Mouse (Mus musculus) layer of hippocampus, adult 11-12 months (tissue): Measurements from ENCODE around the gene Setd4.

Source experiments
- DNase-seq: peaks from one replicate; pipeline ENCODE4 v3.0.0; 2022; ENCODE audit warnings: low spot score

The Setd4 gene

DNA sequence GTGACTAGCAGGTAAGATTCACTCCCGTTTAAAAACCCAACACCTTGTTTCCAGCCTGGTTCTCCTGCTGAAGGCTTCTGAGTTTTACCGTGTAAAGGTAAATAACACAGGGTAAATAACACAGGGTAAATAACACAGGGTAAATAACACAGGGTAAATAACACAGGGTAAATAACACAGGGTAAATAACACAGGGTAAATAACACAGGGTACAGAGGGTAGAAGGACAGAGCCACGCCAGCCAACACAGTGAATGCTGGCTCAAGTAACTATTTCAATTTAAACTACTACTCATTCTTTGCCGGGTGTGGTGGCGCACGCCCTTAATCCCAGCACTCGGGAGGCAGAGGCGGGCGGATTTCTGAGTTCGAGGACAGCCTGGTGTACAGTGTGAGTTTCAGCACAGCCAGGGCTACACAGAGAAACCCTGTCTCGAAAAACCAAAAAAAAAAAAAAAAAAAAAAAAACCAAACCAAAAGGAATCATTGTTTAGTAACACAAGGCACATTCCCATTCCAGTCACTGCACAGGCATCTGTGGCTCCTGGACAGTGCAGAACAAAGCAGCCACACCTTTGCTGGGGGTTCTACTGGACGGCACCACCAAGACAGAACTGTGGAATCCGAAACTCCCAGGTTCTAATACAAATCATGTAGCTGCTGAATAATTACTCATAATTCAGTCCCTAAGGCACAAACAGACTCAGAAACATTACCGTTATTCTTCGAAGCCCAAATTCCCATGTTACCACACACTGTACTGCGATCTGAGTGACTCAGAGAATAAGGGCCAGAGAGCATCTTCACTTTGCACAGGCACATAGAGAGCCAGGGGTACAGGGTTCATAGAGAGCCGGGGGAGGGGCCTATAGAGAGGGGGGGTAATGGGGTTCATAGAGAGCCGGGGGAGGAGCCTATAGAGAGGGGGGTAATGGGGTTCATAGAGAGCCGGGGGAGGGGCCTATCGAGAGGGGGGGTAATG lies 12.1 kb downstream of the Setd4 start:
- DNase-seq: no peak

DNA sequence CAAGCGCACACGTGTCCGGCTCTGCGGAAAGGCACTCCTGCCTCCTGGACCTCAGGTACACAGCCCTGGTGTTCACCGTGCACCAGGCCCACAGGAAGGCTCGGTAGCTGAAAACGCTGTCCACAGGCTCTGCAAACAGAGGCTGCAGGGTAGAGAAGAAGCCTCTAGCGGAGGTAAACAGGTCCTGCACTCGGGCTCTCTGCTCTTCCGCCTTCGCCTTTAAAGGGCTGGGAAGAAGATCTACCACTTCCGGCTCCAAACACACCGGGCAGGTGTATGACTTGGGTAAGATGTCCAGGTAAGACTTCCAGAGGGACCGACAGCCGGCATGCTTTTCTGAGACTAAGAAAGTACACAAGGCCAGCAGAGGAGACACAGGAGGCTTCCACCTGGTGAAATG lies 12.9 kb downstream of the Setd4 start:
- DNase-seq: no peak

DNA sequence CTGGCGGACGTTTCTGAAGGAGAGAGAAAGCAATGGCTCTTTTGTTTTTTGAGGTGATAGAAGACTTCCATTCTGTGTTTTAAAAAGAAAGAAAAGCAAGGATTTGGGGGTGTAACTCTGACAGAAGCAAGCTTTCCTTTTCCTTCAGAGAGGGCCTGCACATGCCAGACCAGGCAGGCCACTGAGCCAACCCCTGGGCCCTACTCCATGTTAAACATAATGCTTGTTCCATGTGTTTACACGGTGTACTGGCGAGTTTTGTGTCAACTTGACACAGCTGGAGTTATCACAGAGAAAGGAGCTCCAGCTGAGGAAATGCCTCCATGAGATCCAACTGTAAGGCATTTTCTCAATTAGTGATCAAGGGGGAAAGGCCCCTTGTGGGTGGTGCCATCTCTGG lies 15.6 kb downstream of the Setd4 start:
- DNase-seq: no peak

DNA sequence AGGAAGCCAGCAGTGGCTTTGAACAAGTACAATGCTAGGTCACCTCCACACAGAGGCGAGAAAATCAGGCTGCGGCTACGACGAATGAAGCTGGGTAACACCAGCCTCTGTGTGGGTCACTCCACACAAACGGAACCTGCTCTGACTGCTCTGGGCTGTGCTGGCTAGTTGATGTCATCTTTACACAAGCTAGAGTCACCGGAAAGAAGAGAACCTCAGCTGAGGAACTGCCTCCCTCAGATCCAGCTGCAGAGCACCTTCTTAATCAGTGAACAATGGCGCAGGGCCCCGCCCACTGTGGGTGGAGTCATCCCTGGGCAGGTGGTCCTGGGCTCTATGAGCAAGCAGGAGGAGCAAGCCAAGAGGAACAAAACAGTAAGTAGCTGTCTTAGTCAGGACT lies 17.5 kb downstream of the Setd4 start:
- DNase-seq: no peak

DNA sequence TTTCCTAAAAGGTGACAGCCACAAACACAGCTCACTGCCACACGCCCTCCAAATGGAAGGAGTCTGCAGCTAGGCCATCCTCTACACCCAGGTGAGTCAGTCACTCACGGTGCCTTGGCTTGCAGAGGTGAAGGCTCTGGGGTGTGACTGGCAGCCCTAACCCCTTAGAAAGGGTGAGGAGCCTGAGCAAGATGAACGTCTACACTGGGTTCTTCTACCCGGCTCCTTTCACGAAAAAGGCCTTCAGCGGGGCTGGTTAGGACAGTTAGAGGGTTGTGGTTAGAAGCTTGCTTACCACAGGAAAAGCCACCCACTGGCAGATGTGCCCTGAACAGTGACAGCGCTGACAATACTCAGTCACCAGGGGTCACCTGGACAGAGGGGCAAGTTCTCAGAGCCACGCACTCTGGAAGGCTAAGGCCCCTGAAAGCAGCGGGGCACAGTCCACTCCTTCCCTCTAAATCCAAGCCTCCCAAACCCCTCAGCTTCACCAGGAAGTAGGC lies 18.1 kb downstream of the Setd4 start:
- DNase-seq: no peak

DNA sequence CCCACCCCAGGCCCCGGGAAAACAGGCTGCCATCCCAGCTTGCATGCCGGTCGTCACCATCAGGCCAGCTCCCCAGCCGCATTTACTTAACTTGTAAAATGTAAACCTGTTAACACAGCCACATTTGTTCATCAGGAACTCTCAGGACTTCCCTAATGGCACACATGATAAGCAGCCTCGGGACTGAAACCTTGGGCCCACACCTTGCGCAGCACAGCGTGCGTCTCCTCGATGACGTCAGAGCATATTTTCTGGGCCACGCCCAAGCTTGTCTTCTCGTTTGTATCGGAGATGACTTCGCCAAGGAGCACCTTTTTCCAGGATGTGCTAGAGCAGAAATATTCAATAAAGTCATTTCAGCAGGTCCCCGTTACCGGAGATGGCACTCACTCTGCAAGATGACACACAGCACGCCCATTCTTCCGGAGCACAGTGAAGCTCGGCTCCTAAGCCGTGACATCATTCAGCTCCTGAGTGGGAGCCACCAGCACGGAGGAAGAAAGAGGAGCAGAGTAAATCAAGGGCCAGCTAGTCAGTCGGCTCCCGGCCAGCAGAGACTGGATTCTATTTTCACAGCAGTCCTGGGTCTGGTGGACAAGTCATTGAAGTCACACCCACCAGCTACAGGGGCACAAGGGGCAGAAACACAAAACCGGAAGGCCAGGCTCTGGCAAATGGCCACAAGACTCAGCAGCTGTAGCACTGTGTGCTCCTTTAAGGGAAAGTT lies 18.7 kb downstream of the Setd4 start:
- DNase-seq: no peak

DNA sequence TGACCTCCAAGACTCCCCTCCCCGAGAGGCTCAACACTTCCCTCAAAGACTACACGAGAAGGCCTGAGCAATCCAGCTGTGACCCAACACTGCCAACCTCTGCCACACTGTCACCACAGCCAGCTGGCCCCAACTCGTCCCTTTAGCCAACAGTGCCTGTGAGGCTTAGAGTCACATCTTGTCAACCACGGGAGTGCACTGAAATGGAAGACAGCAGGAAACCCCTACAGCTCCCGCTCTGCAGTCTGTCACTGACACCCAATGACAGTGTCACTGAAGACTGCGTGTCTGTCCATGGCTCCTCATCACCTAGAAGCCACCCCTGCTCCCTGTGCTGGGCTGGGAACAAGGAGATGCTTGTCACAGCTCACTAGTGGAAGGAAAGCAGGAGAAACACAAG lies 22.7 kb downstream of the Setd4 start:
- no peak for DNase-seq

DNA sequence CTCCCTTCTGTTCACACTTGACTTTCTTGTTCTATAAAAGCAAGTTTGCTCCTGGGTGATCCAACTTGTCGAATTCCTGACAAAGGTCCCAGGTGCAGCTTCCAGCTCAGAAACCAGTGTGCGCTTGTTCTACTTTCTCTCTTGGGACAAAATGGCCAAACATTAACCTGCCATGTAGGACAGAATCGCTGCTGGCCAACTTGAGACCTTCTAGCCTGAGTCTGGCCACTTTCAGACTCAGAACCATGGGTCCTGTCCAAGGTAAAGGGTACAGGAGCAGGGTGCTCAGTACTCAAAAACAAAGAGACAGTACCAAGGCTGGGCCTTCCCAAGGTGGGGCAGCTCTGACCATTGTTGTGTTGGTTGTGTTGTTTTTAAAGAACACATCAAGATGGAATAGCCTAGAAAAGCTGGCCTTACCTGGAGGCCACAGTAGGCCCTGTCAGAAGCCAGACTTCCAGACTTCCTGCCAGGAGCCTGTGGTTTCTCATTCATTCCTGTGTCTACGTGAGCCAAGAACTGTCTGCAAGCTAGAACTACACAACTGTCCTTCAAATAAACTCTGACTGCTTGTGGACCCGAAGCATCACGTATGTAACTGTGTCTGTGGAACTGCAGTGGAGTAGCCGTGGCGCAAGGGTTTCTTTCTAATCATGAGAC lies 25.4 kb downstream of the Setd4 start:
- DNase-seq: no peak

DNA sequence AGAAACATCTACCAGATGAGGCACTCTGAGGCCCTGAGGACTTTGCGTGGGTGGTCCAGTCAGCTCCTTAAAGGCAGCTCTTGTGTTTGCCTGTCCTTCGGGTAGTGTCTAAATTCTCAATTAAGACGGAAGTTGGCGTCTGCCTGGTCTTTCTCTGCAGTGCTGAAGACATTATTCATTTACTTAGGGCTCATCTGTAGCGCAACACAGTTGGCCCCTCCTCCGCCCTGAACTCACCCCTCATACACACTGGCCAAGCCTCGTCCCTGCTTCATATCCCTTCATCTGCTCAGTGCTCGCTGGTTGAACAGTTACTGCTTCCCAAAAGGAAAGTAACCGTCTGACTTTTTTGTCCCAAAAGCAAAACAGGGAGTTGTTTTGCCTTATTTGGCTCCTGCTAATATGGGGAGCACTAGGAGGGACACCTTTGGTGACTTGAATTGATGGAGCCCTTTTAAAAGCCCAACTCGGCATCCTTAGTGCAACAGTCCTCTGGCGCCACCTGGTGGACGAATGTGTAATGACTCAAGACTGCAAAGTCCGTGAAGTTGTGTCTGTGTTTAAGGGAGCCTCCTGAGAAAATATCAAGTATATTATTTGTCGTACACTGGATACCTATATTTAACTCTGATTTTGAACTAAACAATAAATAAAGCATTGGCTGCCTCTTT lies 27.3 kb downstream of the Setd4 start:
- DNase-seq: peak; percentile 87

DNA sequence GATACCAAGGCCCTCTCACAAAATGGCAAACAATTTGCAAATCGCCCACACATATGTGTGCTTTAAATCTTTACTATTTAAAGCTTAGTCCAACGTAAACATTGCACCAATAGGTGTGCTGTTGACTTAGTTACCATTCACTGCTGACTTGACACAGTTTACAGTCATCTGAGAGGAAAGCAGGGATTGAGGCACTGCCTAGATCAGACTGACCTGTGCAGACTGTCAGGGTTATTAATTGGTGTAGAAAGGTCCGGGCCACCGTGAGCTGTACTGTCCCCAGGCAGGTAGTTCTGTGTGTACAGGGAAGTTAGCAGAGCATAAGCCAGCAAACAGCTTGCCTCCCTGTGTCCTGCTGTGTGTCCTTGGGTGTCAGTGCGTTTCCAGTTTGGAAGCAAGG lies 28.3 kb downstream of the Setd4 start:
- DNase-seq: no peak

DNA sequence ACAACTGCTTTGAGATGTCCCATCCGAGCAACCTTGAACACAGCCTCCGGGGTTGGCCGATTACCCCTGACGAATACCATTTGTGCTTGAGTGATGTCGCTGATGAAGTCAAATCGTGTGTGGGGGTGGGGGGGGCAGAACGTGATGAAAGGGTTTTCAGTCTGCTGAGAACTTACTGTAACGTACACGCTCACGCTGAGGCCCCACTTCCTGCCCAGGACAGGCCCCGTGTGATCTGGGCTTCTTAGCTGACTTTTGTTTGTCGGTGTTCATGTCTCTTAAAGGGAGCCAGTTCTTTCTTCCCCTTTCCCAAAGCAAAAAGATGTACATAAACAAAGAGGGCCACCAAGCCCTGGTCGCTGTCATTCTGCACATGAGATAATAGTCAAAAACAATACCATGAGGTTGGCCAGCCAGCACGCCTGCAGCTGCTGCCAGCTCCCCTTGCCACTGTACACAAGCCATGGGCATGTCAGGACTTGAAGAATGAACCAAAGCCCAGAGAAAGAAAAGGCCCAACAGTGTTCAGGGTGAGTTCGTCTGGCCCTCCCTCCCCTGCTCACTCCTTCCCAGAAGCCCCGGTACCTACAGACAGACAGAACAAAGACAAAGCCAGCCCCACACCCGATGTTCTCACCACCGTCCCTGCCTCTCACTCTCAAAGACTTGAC lies 29.2 kb downstream of the Setd4 start:
- DNase-seq: no peak

DNA sequence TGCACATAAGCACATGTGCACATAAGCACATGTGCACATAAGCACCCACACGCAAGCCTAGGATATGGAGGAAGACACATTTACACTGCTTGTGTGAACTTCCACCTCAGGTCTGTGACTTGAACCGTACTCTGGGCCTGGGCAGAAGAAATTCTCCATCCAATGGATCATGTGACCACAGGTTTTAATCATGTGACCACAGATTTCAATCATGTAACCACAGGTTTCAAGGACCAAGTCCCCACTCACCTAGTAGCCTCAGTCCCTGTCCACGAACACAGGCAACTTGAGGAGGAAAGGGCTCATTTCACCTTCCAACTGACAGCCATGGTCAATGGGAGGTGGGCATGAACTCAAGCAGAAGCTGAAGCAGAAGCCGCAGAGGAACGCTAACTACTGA lies 30.4 kb downstream of the Setd4 start:
- no peak for DNase-seq

DNA sequence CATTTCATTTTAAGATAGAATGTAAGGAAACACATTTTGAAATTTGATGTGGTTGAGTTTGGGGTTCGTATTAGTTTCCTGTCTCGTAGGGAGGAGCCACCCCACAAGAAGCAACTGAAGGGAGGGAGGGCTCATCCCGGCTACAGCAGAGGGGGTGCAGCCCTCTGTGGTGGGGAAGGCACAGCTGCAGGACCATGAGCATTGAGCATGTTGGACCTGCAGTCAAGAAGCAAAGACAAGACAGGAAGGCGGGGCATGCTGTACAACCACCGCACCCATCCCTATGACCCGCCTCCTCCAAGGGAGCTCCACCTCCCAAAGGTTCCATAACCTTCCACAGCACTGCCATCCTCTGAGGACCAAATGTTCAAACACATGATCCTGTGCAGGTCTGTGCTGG lies 31.5 kb downstream of the Setd4 start:
- DNase-seq: no peak

DNA sequence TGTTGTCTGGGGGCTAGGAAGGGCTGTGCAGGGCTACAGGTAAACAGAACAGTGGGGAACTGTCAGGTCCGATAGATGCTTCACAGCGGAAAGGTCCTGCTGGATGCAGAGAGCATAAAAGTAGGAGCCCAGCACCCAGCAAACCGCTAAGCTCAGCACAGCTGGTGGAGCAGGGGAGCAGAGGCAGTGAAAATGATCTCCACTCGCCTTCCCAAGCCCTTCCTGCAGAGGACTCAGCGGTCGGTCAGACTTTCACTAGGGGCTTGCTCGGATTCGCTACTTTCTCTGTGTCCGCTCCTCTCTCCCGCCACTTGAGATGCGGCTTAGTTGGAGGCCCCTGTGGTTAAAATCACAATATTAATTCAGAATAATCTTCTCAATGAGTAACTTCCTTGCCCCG lies 45.4 kb downstream of the Setd4 start:
- no peak for DNase-seq

DNA sequence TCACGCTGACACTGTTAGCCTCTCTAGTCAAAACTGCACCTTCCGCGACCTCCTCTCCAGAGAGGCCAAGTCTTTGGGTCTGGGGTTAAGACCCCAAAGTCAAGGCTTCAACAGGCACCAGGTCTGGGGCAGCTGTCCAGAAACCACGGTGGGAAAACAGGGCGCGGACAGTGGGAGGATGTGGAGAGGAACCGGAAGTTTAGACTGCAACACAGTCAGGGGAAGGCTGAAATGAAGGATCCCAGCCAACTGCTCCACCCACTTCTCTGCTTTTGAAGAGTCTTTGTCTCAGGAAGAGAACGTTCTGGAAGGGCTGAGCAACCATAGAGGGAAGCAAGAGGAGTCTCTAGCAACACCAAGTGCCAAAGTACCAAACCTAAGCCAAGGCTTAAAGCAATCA lies 46.2 kb downstream of the Setd4 start:
- DNase-seq: no peak

DNA sequence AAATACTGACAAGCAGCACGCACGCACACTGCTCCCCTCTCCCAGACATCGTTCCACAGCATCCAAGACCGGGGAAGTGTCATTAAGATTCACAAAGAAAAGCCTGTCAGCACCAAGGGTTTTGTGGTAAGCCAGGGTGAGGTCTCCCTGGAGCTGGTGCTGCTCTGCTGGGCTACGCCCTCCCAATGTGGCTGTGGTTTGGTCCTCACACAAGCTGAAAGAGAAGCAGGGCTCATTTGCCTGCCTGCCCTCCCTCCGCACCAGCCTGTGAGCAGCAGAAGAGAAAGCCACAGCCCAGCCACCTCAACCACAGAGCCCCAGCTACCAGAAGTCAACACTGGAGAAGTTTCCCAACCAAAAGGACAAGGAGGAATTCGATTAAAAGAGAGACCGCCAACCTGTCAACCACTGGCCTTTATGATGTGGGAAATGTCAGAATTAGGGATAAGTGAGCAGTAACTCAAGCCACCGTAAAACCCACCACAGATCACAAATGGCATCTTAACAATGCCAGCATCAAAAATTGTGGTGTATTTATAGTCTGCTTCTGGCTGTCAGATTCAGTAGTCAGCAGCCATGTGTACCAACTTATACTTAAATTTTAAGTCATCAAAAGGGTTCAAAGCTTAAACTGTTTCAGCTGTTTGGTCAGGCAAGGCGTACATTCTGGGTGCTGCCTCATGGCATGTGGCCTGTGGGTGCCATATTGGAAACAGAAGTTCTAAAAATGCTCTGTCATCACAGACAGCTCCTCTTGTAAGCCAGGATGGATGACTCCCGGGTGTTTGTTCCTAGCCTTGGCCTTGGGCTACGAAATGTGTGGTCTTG lies 51.0 kb downstream of the Setd4 start:
- DNase-seq: no peak

DNA sequence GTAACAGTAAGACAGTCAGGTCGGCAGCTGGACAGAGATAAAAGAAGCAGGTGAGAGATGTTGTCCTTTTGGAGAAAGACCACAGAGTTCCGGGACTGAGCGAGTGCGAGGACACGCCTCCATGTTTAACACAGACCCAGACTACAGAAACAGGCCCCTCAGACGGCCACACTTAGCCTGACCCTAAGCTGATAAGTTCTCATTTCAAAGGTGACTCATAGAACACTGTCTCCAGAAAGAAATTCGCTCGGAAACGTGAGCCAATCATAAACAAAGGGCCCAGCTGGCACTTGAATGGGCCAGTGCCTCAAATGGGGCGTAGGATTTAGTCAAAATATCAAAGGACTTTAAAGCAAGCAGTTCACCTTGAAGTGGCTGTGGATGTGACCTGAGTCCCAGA lies 54.6 kb downstream of the Setd4 start:
- DNase-seq: no peak

DNA sequence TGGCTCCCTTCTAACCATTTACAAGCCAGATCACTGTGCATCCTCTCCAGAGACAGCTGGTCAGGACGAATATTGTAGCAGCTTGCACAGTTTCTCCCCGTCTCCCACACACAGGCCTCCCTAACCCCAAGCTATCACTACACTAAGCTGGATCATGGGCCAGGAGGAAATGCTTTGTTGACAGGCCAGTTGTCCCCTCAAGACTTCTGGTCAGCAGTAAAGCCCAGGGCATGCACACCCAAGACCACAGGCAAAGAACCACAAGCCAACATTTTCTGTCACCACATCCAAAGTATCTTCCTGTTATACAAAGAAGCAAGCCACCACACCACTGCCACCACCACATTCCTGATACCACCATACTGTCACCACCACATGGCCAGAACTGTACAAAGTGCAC lies 55.8 kb downstream of the Setd4 start:
- no peak for DNase-seq

DNA sequence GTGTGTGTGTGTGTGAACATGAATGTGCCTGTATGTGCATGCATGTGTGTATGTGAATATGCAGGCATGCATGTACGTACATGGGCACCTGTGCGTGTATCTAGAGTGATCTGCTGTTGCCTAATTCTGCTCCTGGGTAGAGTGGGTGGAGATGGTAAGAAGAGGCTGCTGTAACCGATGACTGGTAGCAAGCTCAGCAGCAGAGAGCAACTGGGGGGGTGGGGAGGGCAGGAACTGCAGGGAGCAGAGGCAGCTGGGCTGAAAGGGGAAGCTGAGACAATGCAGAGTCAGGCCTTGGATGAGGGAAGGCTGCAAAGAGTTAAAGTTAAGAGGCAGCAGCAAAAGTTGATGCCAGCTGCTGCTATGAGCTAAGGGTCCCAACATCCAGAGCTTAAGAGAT lies 56.7 kb downstream of the Setd4 start:
- no peak for DNase-seq

DNA sequence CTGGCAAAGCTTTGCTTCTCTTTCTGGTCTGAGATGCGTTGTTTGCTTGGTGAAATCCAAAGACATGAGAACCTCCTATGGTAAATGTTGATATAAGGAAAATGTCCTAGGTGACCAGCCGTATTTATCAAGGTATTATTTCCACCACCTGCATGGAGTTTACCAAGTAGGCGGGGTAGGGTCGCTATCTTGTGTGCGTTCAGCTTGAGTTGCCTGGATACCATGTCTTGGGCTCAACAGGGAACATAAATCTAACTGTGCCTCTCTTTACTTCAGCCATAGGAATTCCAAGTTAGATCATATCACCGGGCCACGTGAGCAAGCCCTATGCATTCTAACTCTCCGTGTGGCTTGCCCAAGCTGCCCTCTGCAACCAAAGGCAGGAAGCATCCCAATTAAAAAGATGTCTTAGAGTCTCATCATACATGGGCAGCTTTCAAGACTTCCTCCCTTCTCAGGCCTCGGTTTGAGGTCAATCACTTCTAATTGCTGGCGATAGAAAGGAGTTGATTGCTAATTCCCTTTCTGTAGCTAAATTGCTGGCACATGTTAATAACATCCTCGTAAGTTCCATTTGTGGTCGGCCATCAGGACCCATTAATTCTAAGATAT lies 57.4 kb downstream of the Setd4 start:
- no peak for DNase-seq
